Mouse (Mus musculus) heart, embryonic 13.5 days (tissue): ENCODE results near the gene Dok1. TPM values are rescaled to one million over a fixed set of nuclear protein-coding genes. Genes with fewer than 3 reads are reported as not detected.

Experiments used
- ATAC-seq: fragments of 200-750 bp; cut with Nextera tagmentation; 2 replicates; pipeline ENCODE4 v1.8.0; 2017; ENCODE audit warnings: moderate TSS enrichment; ENCODE audit not compliant: insufficient number of reproducible peaks, low FRiP score, low TSS enrichment; ENCODE audit errors: extremely low read depth
- H3K27ac ChIP-seq: fragments of 300-500 bp; sonication (generic); replicated peaks from 2 replicates; pipeline ENCODE4 v1.5.1; 2015; ENCODE audit warnings: moderate library complexity, mild to moderate bottlenecking, inconsistent platforms
- H3K27me3 ChIP-seq: fragments of 300-500 bp; sonication (generic); replicated peaks from 2 replicates; pipeline ENCODE4 v1.6.1; 2015; ENCODE audit warnings: mild to moderate bottlenecking, inconsistent platforms
- H3K36me3 ChIP-seq: fragments of 300-500 bp; sonication (generic); 2 replicates; pipeline ENCODE4 v1.6.1; 2015; ENCODE audit warnings: mild to moderate bottlenecking, inconsistent platforms
- H3K4me1 ChIP-seq: fragments of 300-500 bp; sonication (generic); 2 replicates; pipeline ENCODE4 v1.6.1; 2015; ENCODE audit warnings: inconsistent platforms
- H3K4me2 ChIP-seq: fragments of 300-500 bp; sonication (generic); 2 replicates; pipeline ENCODE4 v1.6.1; 2015; ENCODE audit warnings: inconsistent platforms, mild to moderate bottlenecking, moderate library complexity
- H3K4me3 ChIP-seq: fragments of 300-500 bp; sonication (generic); 2 replicates; pipeline ENCODE4 v1.5.1; 2015; ENCODE audit warnings: moderate library complexity, mild to moderate bottlenecking, inconsistent platforms
- H3K9ac ChIP-seq: fragments of 300-500 bp; sonication (generic); 2 replicates; pipeline ENCODE4 v1.6.1; 2015; ENCODE audit warnings: inconsistent platforms, mild to moderate bottlenecking, moderate library complexity
- H3K9me3 ChIP-seq: fragments of 300-500 bp; sonication (generic); 2 replicates; pipeline ENCODE4 v1.6.1; 2016; ENCODE audit warnings: inconsistent platforms
- WGBS: fragments of 180-500 bp; shearing (Covaris S2); methylation state at CpG from one replicate; pipeline ENCODE4 v1.1.7; 2015; ENCODE audit warnings: mixed read lengths; 5-methylcytosine and 5-hydroxymethylcytosine counted together
- polyA plus RNA-seq: library from polyadenylated mRNA; unstranded; fragments of >200 nt; fragmentation: Nextera tagmentation; extraction: Ambion mirVana; gene quantifications from 2 replicates; pipeline ENCODE4 v1.2.1, GENCODE M21; 2015

The Dok1 gene
- 7.6 and 9.3 TPM in 2 replicates for polyA plus RNA-seq

GRCm38 (mm10) chr6:83033249-83034185, at the start of gene Dok1, which contains the start of gene Loxl3:
Gene Dok1 (minus strand): TSS chr6:83033471.
Gene Loxl3 (plus strand): TSS chr6:83034173.
- peak; percentile 64; the same call in 1 of the 2 replicates for ATAC-seq
- H3K9ac ChIP-seq = peak within 1 kb of the TSS; percentile 83
- H3K4me2 ChIP-seq = peak within 1 kb of the TSS; percentile 87
- peaks cover 53% of the 10 kb centered on the region for H3K4me1 ChIP-seq
- H3K27ac ChIP-seq = peak within 1 kb of the TSS; percentile 90
- H3K4me3 ChIP-seq = peak within 1 kb of the TSS; percentile 77
- peaks cover 8% of the 10 kb centered on the region; the same call in 1 of the 2 replicates for H3K36me3 ChIP-seq
- no peaks in the 10 kb centered on the region for H3K9me3 ChIP-seq
- under 1% methylated on average over 51 of the region's 51 CpGs for WGBS
- peaks cover 78% of the 10 kb centered on the region for H3K27me3 ChIP-seq

GRCm38 (mm10) chr6:83080210-83080609, 46.9 kb upstream of the Dok1 start:
- Histone ChIP-seq H3K27me3 (peaks cover 61% of the 10 kb centered on the region), H3K4me2 (no peak overlapping the region), H3K9me3 (no peaks in the 10 kb centered on the region), H3K4me1 (peaks cover 14% of the 10 kb centered on the region), H3K36me3 (peaks cover 29% of the 10 kb centered on the region), H3K9ac (no peak overlapping the region), H3K27ac (no peak overlapping the region), H3K4me3 (no peak overlapping the region)
- no peak for ATAC-seq
- 91% methylated on average over 5 of the region's 5 CpGs for WGBS

- 0% methylated on average over 46 of the region's 46 CpGs for WGBS
- H3K4me3 ChIP-seq = peak overlapping the region; percentile 80
- H3K27me3 ChIP-seq = peaks cover 61% of the 10 kb centered on the region
- peaks cover 14% of the 10 kb centered on the region for H3K4me1 ChIP-seq
- H3K27ac ChIP-seq = peak overlapping the region; percentile 72
- H3K4me2 ChIP-seq = peak overlapping the region; percentile 100
- ATAC-seq = peak; percentile 84
- no peaks in the 10 kb centered on the region for H3K9me3 ChIP-seq
- peaks cover 29% of the 10 kb centered on the region for H3K36me3 ChIP-seq
- peak overlapping the region; percentile 92 for H3K9ac ChIP-seq
These were observed 45.1 kb upstream of the Dok1 start for GRCm38 (mm10) chr6:83078324-83078858.

GRCm38 (mm10) chr6:83077630-83078323, 44.5 kb upstream of the Dok1 start, which contains the start of gene Pcgf1:
Gene Pcgf1 (plus strand): TSS chr6:83077869.
- peak within 1 kb of the TSS; percentile 100 for H3K4me2 ChIP-seq
- ATAC-seq = peak; percentile 84
- peak within 1 kb of the TSS; percentile 80 for H3K4me3 ChIP-seq
- peak within 1 kb of the TSS; percentile 72 for H3K27ac ChIP-seq
- H3K4me1 ChIP-seq = peaks cover 14% of the 10 kb centered on the region
- under 1% methylated on average over 54 of the region's 54 CpGs for WGBS
- H3K36me3 ChIP-seq = peaks cover 29% of the 10 kb centered on the region
- H3K9ac ChIP-seq = peak within 1 kb of the TSS; percentile 92
- H3K9me3 ChIP-seq = no peaks in the 10 kb centered on the region
- H3K27me3 ChIP-seq = peaks cover 61% of the 10 kb centered on the region

- no peak overlapping the region for H3K27ac ChIP-seq
- H3K27me3 ChIP-seq = peaks cover 77% of the 10 kb centered on the region
- no peaks in the 10 kb centered on the region for H3K9me3 ChIP-seq
- H3K4me3 ChIP-seq = no peak overlapping the region
- peaks cover 3% of the 10 kb centered on the region for H3K36me3 ChIP-seq
- no peak overlapping the region for H3K9ac ChIP-seq
- WGBS = 12% methylated on average over 2 of the region's 2 CpGs
- H3K4me2 ChIP-seq = no peak overlapping the region
- ATAC-seq = no peak
- peaks cover 25% of the 10 kb centered on the region for H3K4me1 ChIP-seq
These were observed 41.7 kb upstream of the Dok1 start for GRCm38 (mm10) chr6:83074979-83075378.

GRCm38 (mm10) chr6:83071220-83071619, 37.9 kb upstream of the Dok1 start:
- ATAC-seq = no peak
- H3K27ac ChIP-seq = no peak overlapping the region
- WGBS = 4% methylated on average over 24 of the region's 24 CpGs
- H3K9me3 ChIP-seq = no peaks in the 10 kb centered on the region
- no peak overlapping the region for H3K9ac ChIP-seq
- H3K36me3 ChIP-seq = no peaks in the 10 kb centered on the region
- peaks cover 28% of the 10 kb centered on the region for H3K4me1 ChIP-seq
- H3K27me3 ChIP-seq = peaks cover 100% of the 10 kb centered on the region
- peak overlapping the region; percentile 20; the same call in 1 of the 2 replicates for H3K4me2 ChIP-seq
- H3K4me3 ChIP-seq = peak overlapping the region; percentile 43

GRCm38 (mm10) chr6:83070311-83071219, 37.3 kb upstream of the Dok1 start:
- Histone ChIP-seq H3K4me3 (peak overlapping the region; percentile 43), H3K4me1 (peaks cover 28% of the 10 kb centered on the region), H3K27ac (no peak overlapping the region), H3K36me3 (no peaks in the 10 kb centered on the region), H3K9ac (no peak overlapping the region), H3K9me3 (no peaks in the 10 kb centered on the region), H3K4me2 (peak overlapping the region; percentile 47), H3K27me3 (peaks cover 100% of the 10 kb centered on the region)
- under 1% methylated on average over 55 of the region's 58 CpGs for WGBS
- no peak for ATAC-seq

GRCm38 (mm10) chr6:83070247-83070310, 36.8 kb upstream of the Dok1 start, which contains the start of gene Tlx2:
Gene Tlx2 (minus strand): TSS chr6:83070293.
- no peak for ATAC-seq
- Histone ChIP-seq H3K36me3 (no peaks in the 10 kb centered on the region), H3K4me3 (peak within 1 kb of the TSS; percentile 43), H3K27me3 (peaks cover 100% of the 10 kb centered on the region), H3K4me2 (peak within 1 kb of the TSS; percentile 61), H3K9ac (0 out of 2 replicates have a peak within 1 kb of the TSS, but pooled peaks have one; percentile 40), H3K4me1 (peaks cover 28% of the 10 kb centered on the region), H3K27ac (no peak within 1 kb of the TSS), H3K9me3 (no peaks in the 10 kb centered on the region)
- WGBS = 0% methylated on average over 10 of the region's 10 CpGs

GRCm38 (mm10) chr6:83069488-83070246, 36.4 kb upstream of the Dok1 start:
- WGBS = 3% methylated on average over 67 of the region's 69 CpGs
- no peak for ATAC-seq

More at GRCm38 (mm10) chr6:83069488-83070246, 36.4 kb upstream of the Dok1 start:
- peaks cover 100% of the 10 kb centered on the region for H3K27me3 ChIP-seq
- H3K4me3 ChIP-seq = peak overlapping the region; percentile 43
- peaks cover 28% of the 10 kb centered on the region for H3K4me1 ChIP-seq
- H3K36me3 ChIP-seq = no peaks in the 10 kb centered on the region
- H3K9me3 ChIP-seq = no peaks in the 10 kb centered on the region
- no peak overlapping the region for H3K27ac ChIP-seq
- no peak overlapping the region for H3K9ac ChIP-seq
- H3K4me2 ChIP-seq = peak overlapping the region; percentile 61
